Mouse (Mus musculus) layer of hippocampus, adult 9-11 months (tissue): ENCODE data around the gene Elf1.
A peak's percentile ranks its signal among the peaks of the same experiment; 100 is the strongest.
"Not testable (repeated sequence)": the region's sequence is repeated elsewhere in the genome, so short reads cannot be mapped to it uniquely, and the experiment has no call there.

Source experiments
- DNase-seq: peaks from one replicate; pipeline ENCODE4 v3.0.0; 2022

Gene Elf1

DNA sequence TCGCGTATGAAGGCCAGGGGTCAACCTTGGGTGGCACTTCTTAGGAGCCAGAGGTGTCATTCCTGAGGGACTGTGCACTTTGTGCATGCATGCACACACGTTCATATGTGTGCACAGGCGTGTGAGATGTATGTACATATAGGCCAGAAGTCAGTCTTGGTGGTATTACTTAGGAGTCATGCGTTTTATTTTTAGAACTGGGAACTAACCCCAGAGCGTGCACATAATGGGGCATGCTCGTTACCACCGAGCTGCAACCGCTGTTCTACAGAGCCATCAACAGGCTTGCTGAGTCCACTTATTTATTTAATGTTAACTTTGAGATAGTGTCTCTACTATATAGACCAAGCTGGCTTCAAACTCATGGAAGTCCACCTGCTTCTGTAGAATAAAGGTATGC is 41.4 kb downstream of the Elf1 start:
- no peak for DNase-seq

DNA sequence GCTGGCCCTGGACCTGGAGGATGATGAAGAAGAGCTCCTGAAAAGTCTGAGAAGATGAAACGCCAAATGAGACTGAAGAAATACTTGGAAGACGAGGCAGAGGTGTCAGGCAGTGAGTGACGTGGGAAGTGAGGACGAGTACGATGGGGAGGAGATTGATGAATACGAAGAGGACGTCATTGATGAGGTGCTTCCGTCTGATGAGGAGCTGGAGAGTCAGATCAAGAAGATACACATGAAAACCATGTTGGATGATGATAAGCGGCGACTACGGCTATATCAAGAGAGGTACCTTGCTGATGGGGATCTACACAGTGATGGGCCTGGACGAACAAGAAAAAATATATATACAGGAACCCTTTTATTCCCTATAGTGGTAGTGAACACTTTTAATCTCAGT is 45.1 kb downstream of the Elf1 start:
- DNase-seq, result not testable (repeated sequence)

DNA sequence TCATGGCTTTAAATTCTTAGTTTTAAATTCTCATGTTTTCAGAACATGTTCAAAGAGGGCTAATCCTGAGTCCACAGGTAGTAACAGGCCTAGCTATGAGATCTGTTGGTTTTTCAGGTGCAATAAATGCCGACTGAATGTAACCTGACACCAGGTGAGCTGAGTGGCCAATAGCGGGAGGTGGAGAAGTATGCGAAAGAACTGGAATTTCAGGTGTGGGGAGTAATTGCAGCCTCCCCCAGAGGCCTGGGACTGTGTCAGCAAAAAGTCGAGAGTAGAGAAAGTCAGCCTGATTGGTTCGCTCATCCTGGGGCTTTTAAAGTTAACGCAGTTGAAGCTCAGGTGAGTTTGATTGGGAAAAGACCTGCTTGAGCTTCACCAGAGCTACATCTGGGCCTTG is 46.7 kb downstream of the Elf1 start:
- DNase-seq, result no peak

DNA sequence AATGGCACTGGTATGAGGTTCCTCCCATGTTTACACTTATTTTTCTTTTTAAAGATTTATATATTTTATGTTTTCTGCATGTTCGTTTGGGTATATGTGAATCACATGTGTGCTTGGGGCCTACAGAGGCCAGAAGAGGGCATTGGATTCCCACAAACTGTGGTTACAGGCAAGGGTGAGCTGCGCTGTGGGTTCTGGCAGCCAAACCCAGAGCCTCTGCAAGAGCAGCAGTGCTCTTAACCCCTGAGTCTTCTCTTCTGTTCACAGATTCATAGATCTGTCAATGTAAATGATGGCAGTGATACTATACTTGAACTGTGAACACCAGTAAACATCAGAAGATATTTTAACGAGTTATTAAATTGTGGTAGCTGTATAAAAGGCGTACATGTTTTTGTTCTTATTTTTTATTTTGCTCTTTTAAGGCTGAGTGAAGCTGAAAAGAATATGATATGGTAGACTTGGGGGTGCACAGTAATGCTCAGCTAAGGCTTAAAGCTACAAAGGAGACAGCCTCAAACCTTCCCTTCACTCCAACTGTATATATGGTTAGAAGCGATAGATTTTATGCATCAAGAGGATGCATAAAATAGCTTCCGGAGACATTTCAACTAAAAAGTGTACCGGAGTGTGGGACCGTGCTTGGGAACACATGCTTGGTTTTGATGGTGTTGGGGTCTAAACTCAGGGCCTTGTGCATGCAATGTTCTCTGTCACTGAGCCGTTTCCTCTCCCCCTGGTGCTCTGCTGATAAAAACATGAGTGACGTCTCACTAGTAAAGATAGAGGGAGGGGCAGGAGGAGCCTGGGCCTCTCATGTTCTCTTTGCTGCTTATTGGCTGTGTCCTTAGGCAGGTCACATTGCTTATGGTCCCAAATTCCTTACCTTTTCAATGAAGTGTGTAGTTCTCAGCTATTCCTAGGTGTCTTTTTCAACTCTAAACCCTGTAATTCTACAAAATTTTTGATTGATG is 48.9 kb downstream of the Elf1 start:
- no peak for DNase-seq

DNA sequence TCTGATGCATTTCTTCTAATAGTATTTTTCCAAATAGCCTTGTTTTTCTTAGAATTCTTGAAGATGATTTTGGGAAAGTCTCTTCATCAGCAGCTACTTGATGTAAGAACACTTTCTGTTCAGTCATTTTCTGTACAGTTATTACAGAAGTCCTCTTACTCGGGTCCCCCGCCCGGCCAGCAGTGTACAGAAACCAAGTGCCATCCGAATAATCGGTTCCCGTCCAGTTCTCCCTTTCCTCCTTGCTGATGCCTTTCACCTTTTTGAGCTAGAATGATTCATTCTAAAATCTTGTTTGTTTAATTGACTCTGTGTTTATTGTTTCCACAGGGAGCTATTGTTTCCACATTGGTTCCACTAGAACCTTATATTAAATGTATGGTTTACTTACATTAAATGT is 49.8 kb downstream of the Elf1 start:
- DNase-seq, result no peak

DNA sequence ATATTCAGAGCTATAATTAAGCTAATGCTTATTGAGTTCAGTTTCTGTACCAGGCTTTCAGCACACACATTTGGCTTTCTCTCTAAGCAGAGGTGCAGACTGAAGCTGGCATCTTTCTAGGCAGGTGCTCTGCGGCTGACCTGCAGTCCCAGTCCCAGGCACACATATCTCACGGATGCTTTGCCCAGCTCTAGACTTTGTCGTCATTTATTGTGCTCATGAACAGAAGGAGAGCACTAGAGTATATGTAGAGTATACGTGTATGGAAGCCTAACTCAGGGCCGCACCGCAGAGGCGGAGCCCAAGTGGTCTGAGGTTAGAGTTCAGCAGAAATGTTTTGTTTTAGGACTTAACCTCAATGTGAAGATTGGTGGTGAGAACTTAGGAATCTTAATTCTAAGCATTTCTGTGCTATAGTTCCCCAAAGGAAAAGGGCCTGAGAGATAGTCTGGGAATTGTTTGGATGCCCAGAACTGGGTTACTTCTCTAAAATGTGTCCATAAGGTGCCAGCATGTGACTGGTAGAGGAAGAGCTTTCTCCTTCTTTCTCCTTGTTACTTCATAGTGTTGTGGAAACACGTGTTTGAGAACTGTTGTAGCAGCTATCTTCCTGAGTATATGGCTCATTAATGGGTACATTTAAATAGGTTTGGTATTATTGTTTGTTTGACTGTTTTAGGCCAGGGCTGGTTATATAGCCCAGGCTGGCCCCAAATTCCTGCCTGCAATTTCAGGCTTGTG is 51.2 kb downstream of the Elf1 start:
- DNase-seq, result no peak

DNA sequence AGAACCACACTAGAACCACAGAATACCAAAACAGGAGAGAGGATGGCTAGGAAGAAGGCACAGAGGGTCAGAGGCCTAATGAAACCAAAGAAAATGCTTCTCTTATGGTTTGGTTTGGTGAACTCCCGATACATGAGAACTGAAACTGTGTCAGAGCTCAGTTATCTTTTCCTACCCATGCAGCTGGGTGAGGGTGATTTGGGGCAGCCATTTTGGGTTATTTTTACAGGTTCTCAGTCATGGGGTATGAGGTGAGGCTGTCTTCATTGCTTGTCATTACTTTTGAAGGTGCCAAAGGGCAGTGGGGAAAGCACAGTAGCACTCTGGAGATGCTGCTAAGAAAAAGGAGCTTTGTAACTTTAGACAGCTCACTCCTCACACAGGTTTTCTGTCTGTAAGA is 52.4 kb downstream of the Elf1 start:
- DNase-seq, result no peak

DNA sequence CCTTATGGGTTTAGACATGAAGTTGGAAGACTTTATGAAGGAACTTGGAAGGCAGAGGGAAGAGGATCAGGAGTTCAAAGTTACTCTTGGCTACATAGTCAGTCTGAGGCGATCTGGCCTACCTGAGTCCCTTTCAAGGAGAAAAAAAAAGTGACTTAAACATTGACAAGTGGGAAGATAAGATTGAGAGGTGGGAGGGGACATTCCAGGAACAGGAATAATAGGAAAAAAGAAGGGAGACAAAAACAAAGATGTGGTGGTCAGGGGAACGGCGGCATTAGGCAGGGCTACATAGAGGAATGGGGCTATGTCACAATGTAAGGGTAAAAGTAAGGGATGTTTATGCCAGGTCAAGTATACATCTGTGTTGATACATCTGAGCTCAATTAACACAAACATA is 53.2 kb downstream of the Elf1 start:
- no peak for DNase-seq

DNA sequence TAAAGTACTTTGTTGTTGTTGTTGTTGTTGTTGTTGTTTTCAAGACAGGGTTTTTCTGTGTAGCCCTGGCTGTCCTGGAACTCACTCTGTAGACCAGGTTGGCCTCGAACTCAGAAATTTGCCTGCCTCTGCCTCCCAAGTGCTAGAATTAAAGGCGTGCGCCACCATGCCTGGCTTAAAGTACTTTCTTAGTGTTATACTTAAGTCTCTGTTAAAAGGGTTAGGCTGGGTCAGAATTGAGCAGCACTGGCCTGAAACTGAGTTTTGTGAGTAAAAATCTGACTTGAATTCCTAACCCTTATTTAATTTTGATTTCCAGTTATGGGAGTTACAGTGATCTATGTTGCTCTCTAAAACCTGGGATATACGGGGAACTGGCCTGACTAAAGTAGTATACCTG is 53.7 kb downstream of the Elf1 start:
- DNase-seq, result not testable (repeated sequence)

DNA sequence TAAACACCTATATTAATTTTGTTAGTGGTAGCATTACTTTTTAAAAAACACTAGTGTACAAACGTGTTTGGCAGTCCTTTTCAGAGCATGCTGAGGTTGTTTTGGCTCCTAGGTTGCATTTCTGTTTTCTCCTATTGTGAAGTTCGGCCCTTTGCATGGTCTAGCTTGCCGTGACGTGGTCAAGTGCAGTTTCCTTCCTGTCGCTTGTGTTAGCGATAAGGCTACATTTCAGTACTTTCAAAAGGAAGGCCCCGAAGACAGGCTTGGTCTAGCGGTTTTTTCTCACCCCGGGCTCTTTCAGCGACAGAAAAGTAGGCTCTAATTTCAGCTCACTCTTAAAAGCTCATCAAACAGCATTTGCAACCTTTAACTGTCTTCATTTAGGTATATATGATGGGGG is 54.3 kb downstream of the Elf1 start:
- no peak for DNase-seq

DNA sequence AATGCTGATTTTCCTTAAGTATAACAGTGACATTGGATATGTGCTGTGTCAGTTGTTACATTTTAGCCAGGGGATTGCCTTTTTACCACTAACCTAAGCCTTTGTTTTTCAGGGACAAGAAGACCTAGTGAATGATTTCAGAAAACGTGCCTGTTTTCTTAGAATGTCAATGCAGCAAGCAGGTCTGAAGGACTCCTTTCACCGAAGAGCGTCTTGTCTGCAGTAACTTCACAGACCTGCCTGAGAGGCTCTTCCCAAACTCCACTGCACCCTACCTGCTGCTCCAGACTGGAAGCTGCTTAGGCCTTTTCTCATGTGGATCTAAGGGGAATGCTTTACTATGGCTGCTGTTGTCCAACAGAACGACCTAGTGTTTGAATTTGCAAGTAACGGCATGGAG is 55.0 kb downstream of the Elf1 start:
- no peak for DNase-seq

DNA sequence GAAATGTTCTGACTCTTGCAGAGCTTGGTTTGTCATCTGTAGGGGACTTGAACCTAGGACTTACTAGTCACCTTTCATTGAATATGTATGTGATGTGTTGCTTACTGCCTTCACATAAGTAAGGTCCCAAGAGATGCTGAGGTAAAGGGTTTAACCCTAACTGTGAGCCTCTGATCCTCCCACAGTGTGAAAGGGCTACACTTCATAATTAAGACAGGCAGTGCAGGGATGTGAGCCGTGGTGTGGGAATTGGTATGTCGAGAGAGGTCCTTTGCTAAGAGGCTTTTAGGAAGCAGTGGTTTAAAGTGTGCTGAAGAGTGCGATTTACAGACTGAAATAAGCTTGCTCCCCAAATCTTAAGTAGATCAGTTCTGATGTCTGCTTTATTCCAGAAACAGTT is 55.8 kb downstream of the Elf1 start:
- no peak for DNase-seq

DNA sequence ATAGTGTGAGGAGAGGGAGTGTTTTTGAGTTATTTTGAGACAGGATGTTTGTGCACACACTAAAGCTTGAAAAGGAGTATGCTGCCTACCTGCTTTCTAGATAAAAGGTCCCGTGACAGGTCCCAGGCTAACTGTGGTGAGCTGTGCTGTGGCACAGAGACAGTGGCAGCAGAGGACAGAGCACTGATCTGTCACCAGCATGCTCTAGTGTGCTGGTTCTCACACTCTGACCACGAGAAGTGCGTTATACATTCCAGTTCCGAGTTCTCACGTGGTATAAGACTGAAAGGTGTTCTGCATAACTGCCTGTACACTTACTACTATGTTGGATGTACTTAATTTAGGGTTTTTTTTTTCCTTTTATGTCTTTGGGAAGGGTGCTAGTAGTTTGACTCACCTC is 56.5 kb downstream of the Elf1 start:
- DNase-seq, result no peak

DNA sequence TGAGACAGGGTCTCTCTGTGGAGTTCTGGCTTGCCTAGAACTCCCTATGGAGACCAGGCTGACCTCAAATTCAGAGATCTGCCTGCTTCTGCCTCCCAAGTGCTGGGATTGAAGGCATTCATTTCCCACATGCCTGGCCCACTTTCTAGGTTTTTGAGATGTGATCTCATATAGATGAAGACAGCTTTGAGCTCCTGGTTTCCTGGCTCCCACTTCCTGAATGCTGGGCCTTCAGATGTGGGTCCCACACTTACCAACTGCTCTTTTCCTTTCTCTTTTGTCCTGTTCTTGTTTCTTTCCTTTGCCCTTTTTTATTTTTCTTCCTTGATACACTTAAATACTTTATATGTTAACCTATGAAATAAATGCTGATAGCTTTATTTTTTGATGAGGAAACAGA is 56.9 kb downstream of the Elf1 start:
- DNase-seq, result no peak

DNA sequence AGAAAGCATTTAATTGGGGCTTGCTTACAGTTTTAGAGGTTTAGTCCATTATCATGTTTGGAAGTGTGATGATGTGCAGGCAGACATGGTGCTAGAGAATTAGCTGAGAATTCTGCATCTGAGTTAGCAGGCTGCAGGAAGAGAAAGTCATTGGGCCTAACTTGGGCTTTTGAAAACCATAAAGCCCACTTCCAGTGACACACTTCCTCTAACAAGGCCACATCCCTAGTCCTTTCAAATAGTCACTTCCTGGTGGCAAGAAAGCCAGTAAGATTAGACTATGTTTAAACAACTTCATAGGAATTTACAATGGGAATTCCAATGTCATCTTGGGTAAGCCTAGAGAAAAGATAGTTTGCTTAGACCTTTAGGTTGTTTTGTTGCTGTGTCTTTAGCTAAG is 60.6 kb downstream of the Elf1 start:
- DNase-seq, result no peak

DNA sequence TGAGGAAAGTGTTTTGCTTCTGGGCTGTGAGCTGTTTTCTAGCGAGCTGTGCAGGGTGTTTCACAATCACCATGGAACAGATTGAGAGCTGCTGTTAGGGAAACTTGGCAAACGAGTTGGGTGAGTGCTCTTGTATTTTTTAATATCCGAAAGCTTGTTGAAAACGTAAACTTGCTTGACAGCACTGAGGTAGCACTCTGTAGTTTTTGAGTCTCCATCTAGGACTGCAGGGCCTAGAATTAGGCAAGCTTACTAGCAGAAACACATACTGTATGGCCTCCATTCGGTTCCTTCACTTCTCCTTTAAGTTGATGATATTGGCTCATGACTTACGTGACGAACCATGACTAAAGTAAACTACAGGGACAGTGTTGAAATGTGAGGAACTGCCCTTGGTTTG is 68.3 kb downstream of the Elf1 start:
- DNase-seq, result peak; percentile 57

DNA sequence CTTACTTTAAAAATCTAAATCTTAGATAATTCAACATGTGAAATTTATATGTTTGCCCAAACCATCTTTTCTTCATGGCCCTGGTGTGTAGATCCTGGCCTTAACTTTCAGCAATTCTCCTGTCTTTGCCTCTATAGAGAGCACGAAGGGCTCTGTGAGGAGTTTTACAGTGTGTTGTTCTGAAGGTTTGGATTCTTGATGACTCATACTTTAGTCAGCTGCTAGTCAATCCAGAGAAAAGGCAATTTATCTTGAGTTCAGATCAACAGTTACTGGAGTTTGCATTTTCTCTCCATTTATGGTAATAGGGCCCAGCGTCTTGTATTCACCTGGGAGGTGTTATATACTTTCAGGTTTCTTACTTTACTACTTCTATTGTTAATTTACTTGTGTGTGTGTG is 70.9 kb downstream of the Elf1 start:
- no peak for DNase-seq

DNA sequence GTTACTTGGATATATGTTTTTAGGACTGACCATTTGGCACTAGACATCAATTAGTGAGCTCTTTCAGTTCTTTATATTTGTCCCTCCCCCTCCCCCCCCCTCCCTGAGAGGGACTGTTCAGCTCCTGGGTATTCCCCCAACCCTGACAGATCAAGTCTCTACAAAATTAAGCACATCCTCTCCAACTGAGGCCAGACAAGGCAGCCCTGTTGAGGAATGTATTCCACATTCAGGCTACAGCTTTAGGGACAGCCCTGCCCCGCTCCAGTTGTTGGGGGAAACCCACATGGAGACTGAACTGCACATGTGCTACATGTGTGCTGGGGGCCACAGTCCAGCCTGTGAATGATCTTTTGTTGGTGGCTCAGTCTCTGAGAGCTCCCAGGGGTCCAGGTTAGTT is 71.9 kb downstream of the Elf1 start:
- no peak for DNase-seq

DNA sequence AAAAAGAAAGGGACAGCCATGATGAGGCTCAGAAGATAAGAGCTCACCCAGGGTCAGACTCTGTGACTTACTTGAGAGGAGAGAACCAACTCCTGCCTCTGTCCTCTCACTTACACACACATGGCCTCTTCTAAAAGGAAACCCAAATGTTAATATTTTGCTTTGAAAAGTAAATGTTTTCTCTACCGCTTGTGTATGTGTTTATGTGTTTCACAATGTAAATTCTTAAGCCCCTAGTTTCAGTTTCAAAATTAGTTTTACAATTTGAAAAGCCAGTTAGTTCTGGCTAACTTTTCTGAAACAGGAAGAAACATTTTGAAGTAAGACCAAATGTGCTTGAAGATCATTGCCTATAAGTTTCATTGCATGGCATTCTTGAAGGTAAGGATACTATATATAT is 76.8 kb downstream of the Elf1 start:
- DNase-seq, result no peak

DNA sequence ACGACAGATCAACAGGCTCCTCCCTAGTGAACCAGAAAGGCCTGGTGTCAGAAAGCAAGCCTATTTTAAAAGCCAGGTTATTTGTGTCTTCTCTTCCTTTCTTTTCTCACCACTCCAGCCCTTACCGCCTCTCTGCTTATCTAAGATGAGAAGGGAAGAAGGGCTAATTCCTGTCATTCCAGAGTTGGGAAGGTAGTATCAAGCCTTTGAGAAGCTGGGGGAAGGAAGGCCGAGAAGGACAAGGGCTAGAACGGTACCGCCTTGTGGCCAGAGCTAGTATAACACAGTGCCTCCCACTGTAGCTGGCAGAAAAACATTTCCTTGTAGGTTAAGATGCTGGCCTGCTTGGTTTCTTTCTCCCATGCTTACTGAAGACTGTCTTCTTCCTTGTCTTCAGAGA is 81.8 kb downstream of the Elf1 start:
- no peak for DNase-seq

DNA sequence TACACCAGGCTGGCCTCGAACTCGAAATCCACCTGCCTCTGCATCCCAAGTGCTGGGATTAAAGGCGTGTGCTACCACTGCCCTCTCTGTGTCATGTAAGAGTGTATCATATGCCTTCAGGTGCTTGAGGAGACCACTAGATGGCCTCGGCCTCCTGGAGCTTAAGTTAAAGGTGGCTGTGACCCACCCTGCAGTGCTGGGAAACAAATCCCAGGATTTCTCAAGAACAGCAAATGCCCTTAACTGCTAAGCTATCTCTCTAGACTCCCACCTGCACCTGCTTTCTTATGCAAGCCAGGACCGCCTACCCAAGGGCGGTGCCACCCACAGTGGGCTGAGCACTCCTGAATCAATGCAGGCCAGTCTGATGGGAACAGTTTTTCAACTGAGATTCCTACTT is 83.8 kb downstream of the Elf1 start:
- no peak for DNase-seq

DNA sequence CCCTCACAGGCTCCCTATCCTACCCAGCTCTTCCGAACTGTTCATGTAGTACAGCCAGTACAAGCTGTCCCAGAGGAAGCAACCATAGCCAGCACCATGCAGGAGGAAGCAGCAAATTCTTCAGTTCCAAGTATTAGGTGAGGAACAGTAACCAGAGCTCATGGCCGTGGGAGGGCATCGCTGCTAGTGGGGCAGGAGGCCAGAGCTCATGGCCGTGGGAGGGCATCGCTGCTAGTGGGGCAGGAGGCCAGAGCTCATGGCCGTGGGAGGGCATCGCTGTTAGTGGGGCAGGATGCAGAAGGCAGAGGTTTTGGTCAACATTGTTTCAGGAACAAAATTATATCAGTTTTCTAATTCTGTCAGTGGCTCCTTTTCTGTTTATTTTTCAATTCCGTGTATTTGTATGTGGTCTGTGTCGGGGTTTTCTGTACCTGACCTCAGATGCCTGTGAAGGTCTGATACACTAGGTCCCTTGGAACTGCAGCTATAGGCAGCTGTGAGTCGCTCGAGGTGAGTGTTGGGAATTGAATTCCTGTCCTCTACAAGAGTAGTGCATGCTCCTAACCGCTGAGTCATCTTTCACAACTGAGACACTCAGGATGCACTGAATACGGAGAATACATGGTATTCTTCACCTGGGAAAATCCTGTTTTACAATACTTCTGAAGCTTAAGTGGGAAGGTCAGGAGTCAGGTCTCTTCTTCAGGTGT is 92.6 kb downstream of the Elf1 start:
- DNase-seq, result no peak

DNA sequence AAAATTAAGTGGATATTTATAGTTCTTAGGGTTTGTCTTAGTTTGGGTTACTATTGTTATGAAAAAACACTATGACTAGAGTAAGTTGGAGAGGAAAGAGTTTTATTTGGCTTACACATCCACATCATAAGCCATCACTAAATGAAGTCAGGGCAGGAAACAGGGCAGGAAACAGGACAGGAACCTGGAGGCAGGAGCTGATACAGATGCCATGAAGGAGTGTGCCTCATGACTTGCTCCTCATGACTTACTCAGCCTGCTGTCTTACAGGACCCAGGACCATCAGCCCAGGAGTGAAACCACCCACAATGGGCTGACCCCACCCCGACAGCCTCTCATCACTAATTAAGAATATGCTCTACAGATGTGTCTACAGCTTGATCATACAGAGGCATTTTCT is 93.4 kb downstream of the Elf1 start:
- no peak for DNase-seq
